Mouse (Mus musculus) heart, adult 8-10 months (tissue): ENCODE results near the gene Fpr-rs6. TPM values are rescaled to one million over a fixed set of nuclear protein-coding genes. Genes with fewer than 3 reads are reported as not detected.

Experiments
- DNase-seq: peaks from one replicate; pipeline ENCODE4 v3.0.0; 2022; ENCODE audit warnings: low spot score
- total RNA-seq, 4 experiments: library from RNA; stranded (reverse); gene quantifications; 2 replicates each; pipeline ENCODE4 v1.2.4; 2022

Gene Fpr-rs6
- not detected for total RNA-seq

- DNase-seq, result no peak
Measured at GRCm38 (mm10) chr17:20182997-20183396, at the start of gene Fpr-rs6. Gene Fpr-rs6, minus strand, starts transcription at chr17:20183097.

Other genes starting within 250 kb of the Fpr-rs6 start
- gene Vmn2r104, start 134.8 kb downstream of the Fpr-rs6 start, total RNA-seq, result not detected
- not detected for gene Fpr-rs7, start 68.9 kb downstream of the Fpr-rs6 start, total RNA-seq
- gene Vmn2r105, start 52.0 kb upstream of the Fpr-rs6 start, total RNA-seq, result not detected
- gene Vmn2r106, start 102.5 kb upstream of the Fpr-rs6 start, total RNA-seq, result not detected
- not detected for gene Vmn2r107, start 162.1 kb upstream of the Fpr-rs6 start, total RNA-seq
- not detected for gene Vmn1r224, start 231.0 kb upstream of the Fpr-rs6 start, total RNA-seq